Mouse (Mus musculus) urinary bladder, adult 18-20 months (tissue): ENCODE measurements around the gene Larp1.
"Not testable (repeated sequence)": the region's sequence is repeated elsewhere in the genome, so short reads cannot be mapped to it uniquely, and the experiment has no call there.

ENCODE experiments used
- DNase-seq, 2 experiments: peaks; one replicate each; pipeline ENCODE4 v3.0.0; 2022; ENCODE audit warnings: low spot score in 2 of 2, mixed read lengths in 2 of 2

Larp1 gene

GRCm38 (mm10) chr11:58028981-58029380 lies 20.1 kb downstream of the Larp1 start:
- DNase-seq, result no peak

- no peak for DNase-seq
These were observed 21.0 kb downstream of the Larp1 start for GRCm38 (mm10) chr11:58029869-58030268.

GRCm38 (mm10) chr11:58031176-58031575 lies 22.3 kb downstream of the Larp1 start:
- DNase-seq, result no peak

GRCm38 (mm10) chr11:58033635-58034034 lies 24.8 kb downstream of the Larp1 start:
- no peak for DNase-seq

GRCm38 (mm10) chr11:58039027-58039426 lies 30.2 kb downstream of the Larp1 start:
- no peak for DNase-seq

- no peak for DNase-seq
These were observed 34.1 kb downstream of the Larp1 start for GRCm38 (mm10) chr11:58042861-58043431.

GRCm38 (mm10) chr11:58046438-58046837 lies 37.6 kb downstream of the Larp1 start:
- no peak for DNase-seq

GRCm38 (mm10) chr11:58057455-58057854 lies 48.6 kb downstream of the Larp1 start:
- DNase-seq, result no peak

GRCm38 (mm10) chr11:58059752-58060151 lies 50.9 kb downstream of the Larp1 start:
- DNase-seq, result not testable (repeated sequence)

GRCm38 (mm10) chr11:58061218-58061617 lies 52.4 kb downstream of the Larp1 start:
- not testable (repeated sequence) for DNase-seq

GRCm38 (mm10) chr11:58062586-58062985 lies 53.7 kb downstream of the Larp1 start:
- DNase-seq, result no peak

GRCm38 (mm10) chr11:58065025-58065424 lies 56.2 kb downstream of the Larp1 start:
- no peak for DNase-seq

- DNase-seq, result no peak
These were observed 64.1 kb downstream of the Larp1 start for GRCm38 (mm10) chr11:58072978-58073377.

GRCm38 (mm10) chr11:58077270-58077669 lies 68.4 kb downstream of the Larp1 start:
- no peak for DNase-seq

GRCm38 (mm10) chr11:58081716-58082115 lies 72.9 kb downstream of the Larp1 start:
- no peak for DNase-seq

- no peak for DNase-seq
These were observed 83.7 kb downstream of the Larp1 start for GRCm38 (mm10) chr11:58092541-58092940.

GRCm38 (mm10) chr11:58093021-58093528 lies 84.2 kb downstream of the Larp1 start, which contains the start of gene Gm12248:
Gene Gm12248, minus strand, starts transcription at chr11:58093134.
- peak; percentile 35 to 43 for DNase-seq

GRCm38 (mm10) chr11:58094766-58095165 lies 85.9 kb downstream of the Larp1 start:
- no peak for DNase-seq

GRCm38 (mm10) chr11:58095561-58095960 lies 86.7 kb downstream of the Larp1 start:
- DNase-seq, result no peak

GRCm38 (mm10) chr11:58096160-58096559 lies 87.3 kb downstream of the Larp1 start:
- no peak for DNase-seq

GRCm38 (mm10) chr11:58096821-58097620 lies 88.2 kb downstream of the Larp1 start:
- peak in 1 of 2 experiments; percentile 16 for DNase-seq

GRCm38 (mm10) chr11:58097621-58098365 lies 88.9 kb downstream of the Larp1 start:
- peak in 1 of 2 experiments; percentile 34 for DNase-seq
